Mouse (Mus musculus) liver, embryonic 15.5 days (tissue): Measurements from ENCODE around the gene Anapc5. TPM values are rescaled to one million over a fixed set of nuclear protein-coding genes. Genes with fewer than 3 reads are reported as not detected.

Experiments used
- ATAC-seq: fragments of 200-750 bp; cut with Nextera tagmentation; 2 replicates; pipeline ENCODE4 v1.8.0; 2017; ENCODE audit warnings: moderate number of reproducible peaks, mild to moderate bottlenecking, moderate library complexity; ENCODE audit not compliant: insufficient read depth
- H3K27ac ChIP-seq: fragments of 300-500 bp; sonication (generic); replicated peaks from 2 replicates; pipeline ENCODE4 v1.5.1; 2015; ENCODE audit warnings: mild to moderate bottlenecking, inconsistent platforms
- H3K27me3 ChIP-seq: fragments of 300-500 bp; sonication (generic); 2 replicates; pipeline ENCODE4 v1.6.1; 2015; ENCODE audit warnings: mild to moderate bottlenecking, inconsistent platforms
- H3K36me3 ChIP-seq: fragments of 300-500 bp; sonication (generic); replicated peaks from 2 replicates; pipeline ENCODE4 v1.6.1; 2015; ENCODE audit warnings: moderate library complexity, mild to moderate bottlenecking, inconsistent platforms
- H3K4me1 ChIP-seq: fragments of 300-500 bp; sonication (generic); replicated peaks from 2 replicates; pipeline ENCODE4 v1.6.1; 2015; ENCODE audit warnings: inconsistent platforms
- H3K4me2 ChIP-seq: fragments of 300-500 bp; sonication (generic); 2 replicates; pipeline ENCODE4 v1.6.1; 2015; ENCODE audit warnings: moderate library complexity, mild to moderate bottlenecking, inconsistent platforms
- H3K4me3 ChIP-seq: fragments of 300-500 bp; sonication (generic); replicated peaks from 2 replicates; pipeline ENCODE4 v1.5.1; 2015; ENCODE audit warnings: mild to moderate bottlenecking, inconsistent platforms
- H3K9ac ChIP-seq: fragments of 300-500 bp; sonication (generic); 2 replicates; pipeline ENCODE4 v1.6.1; 2015; ENCODE audit warnings: moderate library complexity, mild to moderate bottlenecking, inconsistent platforms
- H3K9me3 ChIP-seq: fragments of 300-500 bp; sonication (generic); replicated peaks from 2 replicates; pipeline ENCODE4 v1.6.1; 2016; ENCODE audit warnings: inconsistent platforms
- WGBS: fragments of 180-500 bp; shearing (Covaris S2); methylation state at CpG from one replicate; pipeline ENCODE4 v1.1.7; 2015; ENCODE audit warnings: mixed read lengths; ENCODE audit not compliant: insufficient replicate concordance; 5-methylcytosine and 5-hydroxymethylcytosine counted together
- polyA plus RNA-seq: library from polyadenylated mRNA; unstranded; fragments of >200 nt; fragmentation: Nextera tagmentation; extraction: Ambion mirVana; gene quantifications from 2 replicates; pipeline ENCODE4 v1.2.1, GENCODE M21; 2015

Gene Anapc5
- polyA plus RNA-seq, 1 experiment from 2014 or later = 220 TPM

- H3K27me3 ChIP-seq = no peaks in the 10 kb centered on the region
- H3K4me1 ChIP-seq = peaks cover 64% of the 10 kb centered on the region
- peak overlapping the region; percentile 83 for H3K4me3 ChIP-seq
- peak overlapping the region; percentile 96 for H3K4me2 ChIP-seq
- peak; percentile 57 for ATAC-seq
- H3K9me3 ChIP-seq = no peaks in the 10 kb centered on the region
- peak overlapping the region; percentile 83 for H3K27ac ChIP-seq
- H3K36me3 ChIP-seq = 0 out of 2 replicates have a peak, but pooled peaks cover 5% of the 10 kb centered on the region
- peak overlapping the region; percentile 90 for H3K9ac ChIP-seq
- WGBS = under 1% methylated on average over 51 of the region's 55 CpGs
These were observed 42.6 kb downstream of the Anapc5 start for GRCm38 (mm10) chr5:122778231-122779226.

- Histone ChIP-seq H3K4me2 (peak overlapping the region; percentile 96), H3K27ac (no peak overlapping the region), H3K9ac (no peak overlapping the region), H3K4me1 (peaks cover 64% of the 10 kb centered on the region), H3K27me3 (no peaks in the 10 kb centered on the region), H3K36me3 (peaks cover 14% of the 10 kb centered on the region; the same call in 1 of the 2 replicates), H3K4me3 (0 out of 2 replicates have a peak overlapping the region, but pooled peaks have one; percentile 83), H3K9me3 (no peaks in the 10 kb centered on the region)
- 55% methylated on average over 2 of the region's 2 CpGs for WGBS
- no peak for ATAC-seq
These were observed 43.8 kb downstream of the Anapc5 start for GRCm38 (mm10) chr5:122777322-122777721.

- peaks cover 74% of the 10 kb centered on the region for H3K4me1 ChIP-seq
- peak overlapping the region; percentile 41 for H3K4me3 ChIP-seq
- no peak for ATAC-seq
- no peaks in the 10 kb centered on the region for H3K27me3 ChIP-seq
- whole genome bisulfite sequencing = 63% methylated on average over 14 of the region's 14 CpGs
- peak overlapping the region; percentile 71 for H3K27ac ChIP-seq
- H3K9ac ChIP-seq = peak overlapping the region; percentile 13; the same call in 1 of the 2 replicates
- peak overlapping the region; percentile 60 for H3K4me2 ChIP-seq
- H3K36me3 ChIP-seq = peaks cover 16% of the 10 kb centered on the region; the same call in 1 of the 2 replicates
- H3K9me3 ChIP-seq = no peaks in the 10 kb centered on the region
These were observed 45.4 kb downstream of the Anapc5 start for GRCm38 (mm10) chr5:122775646-122776286.

- Histone ChIP-seq H3K27me3 (no peaks in the 10 kb centered on the region), H3K4me3 (peak overlapping the region; percentile 41), H3K4me1 (peaks cover 74% of the 10 kb centered on the region), H3K9me3 (no peaks in the 10 kb centered on the region), H3K27ac (peak overlapping the region; percentile 71), H3K9ac (peak overlapping the region; percentile 18; the same call in 1 of the 2 replicates), H3K4me2 (peak overlapping the region; percentile 60), H3K36me3 (peaks cover 16% of the 10 kb centered on the region; the same call in 1 of the 2 replicates)
- ATAC-seq = peak; percentile 74
- 54% methylated on average over 28 of the region's 28 CpGs for WGBS
These were observed 46.2 kb downstream of the Anapc5 start for GRCm38 (mm10) chr5:122774743-122775611.

- Histone ChIP-seq H3K4me1 (peaks cover 76% of the 10 kb centered on the region), H3K9me3 (no peaks in the 10 kb centered on the region), H3K27ac (no peak overlapping the region), H3K4me2 (no peak overlapping the region), H3K4me3 (no peak overlapping the region), H3K27me3 (no peaks in the 10 kb centered on the region), H3K36me3 (peaks cover 16% of the 10 kb centered on the region; the same call in 1 of the 2 replicates), H3K9ac (no peak overlapping the region)
- 81% methylated on average over 11 of the region's 11 CpGs for WGBS
- no peak for ATAC-seq
These were observed 47.4 kb downstream of the Anapc5 start for GRCm38 (mm10) chr5:122773756-122774155.

- Histone ChIP-seq H3K27ac (peak overlapping the region; percentile 71), H3K36me3 (peaks cover 27% of the 10 kb centered on the region; the same call in 1 of the 2 replicates), H3K9me3 (no peaks in the 10 kb centered on the region), H3K4me2 (no peak overlapping the region; the same call in 1 of the 2 replicates), H3K4me1 (peaks cover 54% of the 10 kb centered on the region), H3K27me3 (no peaks in the 10 kb centered on the region), H3K9ac (no peak overlapping the region), H3K4me3 (no peak overlapping the region)
- 42% methylated on average over 9 of the region's 9 CpGs for WGBS
- ATAC-seq = no peak
These were observed 49.7 kb downstream of the Anapc5 start for GRCm38 (mm10) chr5:122771428-122771827.

GRCm38 (mm10) chr5:122770806-122771261 lies 50.3 kb downstream of the Anapc5 start:
- H3K9ac ChIP-seq = no peak overlapping the region; the same call in 1 of the 2 replicates
- WGBS = 24% methylated on average over 10 of the region's 10 CpGs
- peak overlapping the region; percentile 71 for H3K27ac ChIP-seq
- no peaks in the 10 kb centered on the region for H3K9me3 ChIP-seq
- H3K27me3 ChIP-seq = no peaks in the 10 kb centered on the region
- H3K4me2 ChIP-seq = peak overlapping the region; percentile 40
- no peak for ATAC-seq
- H3K4me3 ChIP-seq = no peak overlapping the region
- H3K4me1 ChIP-seq = peaks cover 49% of the 10 kb centered on the region
- peaks cover 27% of the 10 kb centered on the region; the same call in 1 of the 2 replicates for H3K36me3 ChIP-seq

- Histone ChIP-seq H3K4me3 (no peak overlapping the region), H3K4me2 (peak overlapping the region; percentile 40; the same call in 1 of the 2 replicates), H3K27ac (peak overlapping the region; percentile 71), H3K9ac (no peak overlapping the region; the same call in 1 of the 2 replicates), H3K4me1 (peaks cover 44% of the 10 kb centered on the region), H3K27me3 (no peaks in the 10 kb centered on the region), H3K36me3 (peaks cover 27% of the 10 kb centered on the region; the same call in 1 of the 2 replicates), H3K9me3 (no peaks in the 10 kb centered on the region)
- no peak for ATAC-seq
- WGBS = 63% methylated on average over 7 of the region's 7 CpGs
These were observed 50.8 kb downstream of the Anapc5 start for GRCm38 (mm10) chr5:122770304-122770703.

- WGBS = 50% methylated on average over 15 of the region's 15 CpGs
- H3K27ac ChIP-seq = peak overlapping the region; percentile 19; the same call in 1 of the 2 replicates
- no peak overlapping the region for H3K9ac ChIP-seq
- H3K27me3 ChIP-seq = no peaks in the 10 kb centered on the region
- no peaks in the 10 kb centered on the region for H3K9me3 ChIP-seq
- peaks cover 27% of the 10 kb centered on the region; the same call in 1 of the 2 replicates for H3K36me3 ChIP-seq
- no peak overlapping the region for H3K4me2 ChIP-seq
- no peak overlapping the region for H3K4me3 ChIP-seq
- ATAC-seq = peak; percentile 53
- peaks cover 35% of the 10 kb centered on the region for H3K4me1 ChIP-seq
These were observed 52.0 kb downstream of the Anapc5 start for GRCm38 (mm10) chr5:122769101-122769568.

GRCm38 (mm10) chr5:122767283-122767682 lies 53.9 kb downstream of the Anapc5 start:
- Histone ChIP-seq H3K27me3 (no peaks in the 10 kb centered on the region), H3K4me1 (peaks cover 46% of the 10 kb centered on the region), H3K9ac (no peak overlapping the region), H3K4me3 (no peak overlapping the region), H3K36me3 (peaks cover 30% of the 10 kb centered on the region), H3K9me3 (no peaks in the 10 kb centered on the region), H3K27ac (no peak overlapping the region), H3K4me2 (no peak overlapping the region)
- WGBS = 87% methylated on average over 11 of the region's 11 CpGs
- no peak for ATAC-seq
